8 mouse cellular contexts compared by ENCODE assay signal in genomic region chr3:96557694-96558093, GRCm38 (mm10). TPM values are rescaled to one million over a fixed set of nuclear protein-coding genes. Genes with fewer than 3 reads are reported as not detected.
DNase-seq lines count a peak whose midpoint lies in the region; ATAC-seq and TF ChIP-seq lines count a peak whose summit lies in the region.

Gene Txnip (plus strand): TSS chr3:96557957.

- no peaks in the 10 kb centered on the region for H3K36me3 ChIP-seq in C2C12 (ENCODE audit: control insufficient read depth, insufficient read depth)
- H3K36me3 ChIP-seq in erythroblast, embryonic 14.5 days (ENCODE audit: control insufficient read depth), result peaks cover 35% of the 10 kb centered on the region
- peaks cover 18% of the 10 kb centered on the region for H3K36me3 ChIP-seq in heart, embryonic 11.5 days (ENCODE audit: control insufficient read depth, insufficient read depth, low read length)
- peaks cover 20% of the 10 kb centered on the region for H3K36me3 ChIP-seq in kidney, embryonic 16.5 days (ENCODE audit: insufficient read depth, low read length)
- H3K36me3 ChIP-seq in liver, adult 2 months (ENCODE audit: control insufficient read depth, insufficient read depth, low read length), result peaks cover 29% of the 10 kb centered on the region
- peaks cover 12% of the 10 kb centered on the region for H3K36me3 ChIP-seq in myocyte (ENCODE audit: control insufficient read depth, insufficient read depth)
- H3K36me3 ChIP-seq in splenic B cell, adult 2 months (ENCODE audit: control insufficient read depth, insufficient read depth, low read length, poor library complexity, severe bottlenecking), result peaks cover 22% of the 10 kb centered on the region

- H3K79me2 ChIP-seq in C2C12 (ENCODE audit: control insufficient read depth, insufficient read depth), result no peaks in the 10 kb centered on the region
- H3K79me2 ChIP-seq in liver, adult 2 months (ENCODE audit: control insufficient read depth, insufficient read depth, low read length), result peaks cover 3% of the 10 kb centered on the region; the same call in 1 of the 2 replicates
- H3K79me2 ChIP-seq in myocyte (ENCODE audit: control insufficient read depth, insufficient read depth), result peaks cover 9% of the 10 kb centered on the region

- H3K79me3 ChIP-seq in C2C12 (ENCODE audit: low read depth), result no peaks in the 10 kb centered on the region

- peaks cover 43% of the 10 kb centered on the region for H3K4me1 ChIP-seq in erythroblast, embryonic 14.5 days (ENCODE audit: control insufficient read depth)
- H3K4me1 ChIP-seq in heart, embryonic 11.5 days (ENCODE audit: control insufficient read depth, insufficient read depth, low read length), result peaks cover 31% of the 10 kb centered on the region
- H3K4me1 ChIP-seq in kidney, embryonic 16.5 days (ENCODE audit: insufficient read depth, low read length), result peaks cover 54% of the 10 kb centered on the region
- peaks cover 14% of the 10 kb centered on the region for H3K4me1 ChIP-seq in liver, adult 2 months (ENCODE audit: control insufficient read depth, insufficient read depth, low read length)

- H3K9me3 ChIP-seq in erythroblast, embryonic 14.5 days (ENCODE audit: control insufficient read depth, low read length), result no peaks in the 10 kb centered on the region
- no peaks in the 10 kb centered on the region for H3K9me3 ChIP-seq in heart, embryonic 11.5 days (replicated peaks; ENCODE audit: control insufficient read depth, low read length)
- no peaks in the 10 kb centered on the region for H3K9me3 ChIP-seq in kidney, embryonic 16.5 days (ENCODE audit: low read length)

- H3K9ac ChIP-seq in heart, embryonic 11.5 days (ENCODE audit: low read depth, low read length), result peak within 1 kb of the TSS; percentile 86
- peak within 1 kb of the TSS; percentile 97 for H3K9ac ChIP-seq in kidney, embryonic 16.5 days (replicated peaks; ENCODE audit: low read length)
- H3K9ac ChIP-seq in liver, adult 2 months (ENCODE audit: low read depth, low read length), result peak within 1 kb of the TSS; percentile 87

- peak; percentile 81; the same call in 1 of the 2 replicates for TF ChIP-seq POLR2A in brain, embryonic 14.5 days (IDR thresholded peaks at IDR 0.05; ENCODE audit: borderline replicate concordance, extremely low read depth, insufficient read depth, insufficient read length, poor library complexity, severe bottlenecking)
- TF ChIP-seq POLR2A in liver, adult 2 months (IDR thresholded peaks at IDR 0.05; ENCODE audit: extremely low read depth, insufficient read depth, low read length), result peak; percentile 97
- TF ChIP-seq POLR2A in myocyte (IDR thresholded peaks at IDR 0.05; ENCODE audit: insufficient read length, low read depth), result peak; percentile 65

- H3K27ac ChIP-seq in heart, embryonic 11.5 days (ENCODE audit: low read depth, low read length), result peak within 1 kb of the TSS; percentile 94
- H3K27ac ChIP-seq in kidney, embryonic 16.5 days (ENCODE audit: low read length), result peak within 1 kb of the TSS; percentile 98
- H3K27ac ChIP-seq in liver, adult 2 months (replicated peaks; ENCODE audit: insufficient read depth, low read depth, low read length), result peak within 1 kb of the TSS; percentile 79

- H3K4me3 ChIP-seq in C2C12 (ENCODE audit: insufficient read depth, poor library complexity, severe bottlenecking) (peak within 1 kb of the TSS; percentile 36), myocyte (peak within 1 kb of the TSS; percentile 71)
- peak within 1 kb of the TSS; percentile 100 for H3K4me3 ChIP-seq in erythroblast, embryonic 14.5 days (replicated peaks)
- H3K4me3 ChIP-seq in heart, embryonic 11.5 days (ENCODE audit: low read depth, low read length), result peak within 1 kb of the TSS; percentile 70
- H3K4me3 ChIP-seq in kidney, embryonic 16.5 days (ENCODE audit: low read length), result peak within 1 kb of the TSS; percentile 93
- peak within 1 kb of the TSS; percentile 68 for H3K4me3 ChIP-seq in liver, adult 2 months (ENCODE audit: insufficient read depth, low read depth, low read length)

- H3K27me3 ChIP-seq in C2C12 (ENCODE audit: control insufficient read depth, insufficient read depth, insufficient read length), result no peaks in the 10 kb centered on the region
- no peaks in the 10 kb centered on the region for H3K27me3 ChIP-seq in erythroblast, embryonic 14.5 days (ENCODE audit: control insufficient read depth)
- no peaks in the 10 kb centered on the region for H3K27me3 ChIP-seq in heart, embryonic 11.5 days (ENCODE audit: control insufficient read depth, insufficient read depth, low read length)
- H3K27me3 ChIP-seq in kidney, embryonic 16.5 days (ENCODE audit: insufficient read depth, low read length), result no peaks in the 10 kb centered on the region
- H3K27me3 ChIP-seq in liver, adult 2 months (ENCODE audit: control insufficient read depth, insufficient read depth, low read length), result no peaks in the 10 kb centered on the region
- H3K27me3 ChIP-seq in myocyte (ENCODE audit: control insufficient read depth, insufficient read depth, insufficient read length), result no peaks in the 10 kb centered on the region
- H3K27me3 ChIP-seq in splenic B cell, adult 2 months (ENCODE audit: control insufficient read depth, insufficient read depth, low read length, poor library complexity, severe bottlenecking), result no peaks in the 10 kb centered on the region

- peak within 1 kb of the TSS; percentile 53 for H3ac ChIP-seq in C2C12 (ENCODE audit: control insufficient read depth, insufficient read length, low read depth)
- H3ac ChIP-seq in myocyte (ENCODE audit: control insufficient read depth, insufficient read length), result no peak within 1 kb of the TSS

- peak; percentile 99 for ATAC-seq in heart, embryonic 11.5 days (replicated peaks; ENCODE audit: insufficient number of reproducible peaks, low FRiP score, low TSS enrichment)
- peak; percentile 99 for ATAC-seq in kidney, embryonic 16.5 days (ENCODE audit: low FRiP score, low TSS enrichment)

- under 1% methylated on average over 25 of the region's 26 CpGs for WGBS in heart, embryonic 11.5 days (ENCODE audit: insufficient replicate concordance)
- under 1% methylated on average over 26 of the region's 26 CpGs for WGBS in kidney, embryonic 16.5 days
- under 1% methylated on average over 26 of the region's 26 CpGs for WGBS in liver, adult 2 months

- TF ChIP-seq CTCF in C2C12 (IDR thresholded peaks at IDR 0.05; ENCODE audit: control insufficient read depth, insufficient read depth, insufficient read length), result no peak
- peak; percentile 62 for TF ChIP-seq CTCF in brain, embryonic 14.5 days (IDR thresholded peaks at IDR 0.05; ENCODE audit: borderline replicate concordance, extremely low read depth, insufficient read depth, insufficient read length)
- peak; percentile 23; the same call in 1 of the 2 replicates for TF ChIP-seq CTCF in liver, adult 2 months (IDR thresholded peaks at IDR 0.05; ENCODE audit: low read depth, low read length)

- peak within 1 kb of the TSS; percentile 90 for H3K4me2 ChIP-seq in heart, embryonic 11.5 days
- H3K4me2 ChIP-seq in kidney, embryonic 16.5 days (replicated peaks; ENCODE audit: low read depth, low read length), result peak within 1 kb of the TSS; percentile 89
- H3K4me2 ChIP-seq in myocyte (ENCODE audit: low read depth), result peak within 1 kb of the TSS; percentile 98

- peak; percentile 99 for DNase-seq in brain, embryonic 14.5 days (ENCODE audit: low read depth)
- DNase-seq in liver, adult 2 months (ENCODE audit: extremely low read depth, low read depth, low spot score), result peak; percentile 93
- peak; percentile 99 for DNase-seq in splenic B cell, adult 2 months (ENCODE audit: low read depth, low spot score)

TF ChIP-seq in C2C12, 6 proteins besides CTCF, POLR2A, EP300 and RAD21:
- peak; percentile 9 for TF ChIP-seq USF1 (IDR thresholded peaks at IDR 0.05; ENCODE audit: low read depth)
- TF ChIP-seq MYOD1 (IDR thresholded peaks at IDR 0.05; ENCODE audit: control insufficient read depth, insufficient read length, low read depth), result no peak
- no peak for TF ChIP-seq MYOG (IDR thresholded peaks at IDR 0.05; ENCODE audit: control insufficient read depth, extremely low read depth, insufficient read length)
- TF ChIP-seq MAX (IDR thresholded peaks at IDR 0.05), result peak; percentile 97
- TF ChIP-seq CEBPB (IDR thresholded peaks at IDR 0.05; ENCODE audit: low read depth), result no peak
- no peak for TF ChIP-seq FOSL1 (IDR thresholded peaks at IDR 0.05; ENCODE audit: insufficient read depth, low read length, poor library complexity, severe bottlenecking)

TF ChIP-seq in myocyte, 11 proteins besides CTCF, POLR2A, EP300 and RAD21:
- TF ChIP-seq MAX (IDR thresholded peaks at IDR 0.05; ENCODE audit: low read depth) (peak; percentile 64), POLR2AphosphoS2 (IDR thresholded peaks at IDR 0.05; ENCODE audit: insufficient read length, low read depth) (peak; percentile 88), CEBPB (IDR thresholded peaks at IDR 0.05; ENCODE audit: insufficient read depth, poor library complexity, severe bottlenecking) (no peak), TCF3 (IDR thresholded peaks at IDR 0.05; ENCODE audit: insufficient read length, low read depth) (no peak), SRF (IDR thresholded peaks at IDR 0.05; ENCODE audit: control insufficient read depth, insufficient read length, low read depth) (peak; percentile 97), MYOG (IDR thresholded peaks at IDR 0.05; ENCODE audit: control insufficient read depth in 1 of 3, insufficient read depth in 1 of 3, insufficient read length in 2 of 3, low read depth in 2 of 3) (peak in 1 of 3 experiments; percentile 29), USF1 (IDR thresholded peaks at IDR 0.05; ENCODE audit: low read depth) (peak; percentile 18)
TF ChIP-seq in myocyte: peak in this region for 5.

RNA-seq across cellular contexts. Expression of gene Txnip, which starts in this region (rescaled TPM):
- polyA plus RNA-seq in C2C12 (2012; fragmentation: generic; extraction: Trizol), result 1.2 TPM
- polyA plus RNA-seq in brain, embryonic 14.5 days (2012; rRNA removed), result 110 and 138 TPM in 2 replicates
- 0.76 and 1.4 TPM in 2 replicates for polyA plus RNA-seq in erythroblast, embryonic 14.5 days (2012)
- polyA plus RNA-seq in heart, embryonic 11.5 days (2014; fragmentation: Nextera tagmentation; extraction: Ambion mirVana), result 106 and 121 TPM in 2 replicates
- polyA plus RNA-seq in kidney, embryonic 16.5 days (2015; fragmentation: Nextera tagmentation; extraction: Ambion mirVana), result 191 and 197 TPM in 2 replicates
- 153 and 159 TPM in 2 replicates for total RNA-seq in liver, adult 2 months (2014; rRNA removed)
- 51.0 and 74.3 TPM in 2 replicates for polyA plus RNA-seq in liver, adult 2 months (2012; rRNA removed)
- polyA plus RNA-seq in myocyte (2012; fragmentation: generic; extraction: Trizol), result 42.6 TPM

Comparison
In these comparisons a context has a peak if more than half of its experiments do, and no peak if none do; other contexts are left out.
1. Peak in every context shown above with its lines: DNase-seq, ATAC-seq, H3K4me3 ChIP-seq and H3K27ac ChIP-seq.
2. RNA of gene Txnip (polyA plus RNA-seq): 191 to 197 TPM in kidney, embryonic 16.5 days, 110 to 138 TPM in brain, embryonic 14.5 days, 106 to 121 TPM in heart, embryonic 11.5 days, 51.0 to 74.3 TPM in liver, adult 2 months and 42.6 TPM in myocyte (single experiment); 0.76 to 1.4 TPM in erythroblast, embryonic 14.5 days and 1.2 TPM in C2C12 (single experiment); every median in the first group is over 10 times any median in the second.
3. H3K4me3 ChIP-seq: peak in every context shown above with its lines; median percentile 100 in erythroblast, embryonic 14.5 days; 93 in kidney, embryonic 16.5 days; 71 in myocyte; 70 in heart, embryonic 11.5 days; 68 in liver, adult 2 months; 36 in C2C12.